Mouse (Mus musculus) lung, postnatal 10 days (tissue): ENCODE data around the gene Rwdd3.

Source experiments
- DNase-seq: peaks from one replicate; pipeline ENCODE4 v3.0.0; 2021

Rwdd3 gene

GRCm38 (mm10) chr3:121171243-121171871, at the start of gene Rwdd3:
Gene Rwdd3, minus strand, starts transcription at chr3:121171695.
- peak; percentile 92 for DNase-seq

GRCm38 (mm10) chr3:121217011-121217410, 45.5 kb upstream of the Rwdd3 start:
- no peak for DNase-seq

- DNase-seq: no peak
These were observed 42.0 kb upstream of the Rwdd3 start for GRCm38 (mm10) chr3:121213501-121213900.

- no peak for DNase-seq
These were observed 40.7 kb upstream of the Rwdd3 start for GRCm38 (mm10) chr3:121212156-121212555.

GRCm38 (mm10) chr3:121208994-121209393, 37.5 kb upstream of the Rwdd3 start:
- DNase-seq: no peak

- DNase-seq: no peak
These were observed 34.8 kb upstream of the Rwdd3 start for GRCm38 (mm10) chr3:121206202-121206882.

- no peak for DNase-seq
These were observed 31.1 kb upstream of the Rwdd3 start for GRCm38 (mm10) chr3:121202638-121203037.

GRCm38 (mm10) chr3:121201012-121201747, 29.7 kb upstream of the Rwdd3 start:
- no peak for DNase-seq

- peak; percentile 19 for DNase-seq
These were observed 17.7 kb upstream of the Rwdd3 start for GRCm38 (mm10) chr3:121189199-121189598.

GRCm38 (mm10) chr3:121187510-121187909, 16.0 kb upstream of the Rwdd3 start:
- no peak for DNase-seq

GRCm38 (mm10) chr3:121186925-121187324, 15.4 kb upstream of the Rwdd3 start:
- peak; percentile 33 for DNase-seq

GRCm38 (mm10) chr3:121185197-121185596, 13.7 kb upstream of the Rwdd3 start:
- DNase-seq: no peak

- no peak for DNase-seq
These were observed 4.5 kb upstream of the Rwdd3 start for GRCm38 (mm10) chr3:121176011-121176410.

GRCm38 (mm10) chr3:121174248-121174945, 2.9 kb upstream of the Rwdd3 start:
- DNase-seq: no peak

GRCm38 (mm10) chr3:121172718-121173117, 1.2 kb upstream of the Rwdd3 start:
- no peak for DNase-seq

- no peak for DNase-seq
These were observed 374 bp upstream of the Rwdd3 start for GRCm38 (mm10) chr3:121171872-121172265.

GRCm38 (mm10) chr3:121170631-121171030, 864 bp downstream of the Rwdd3 start:
- DNase-seq: no peak

GRCm38 (mm10) chr3:121169092-121169942, 2.2 kb downstream of the Rwdd3 start:
- no peak for DNase-seq

- no peak for DNase-seq
These were observed 2.9 kb downstream of the Rwdd3 start for GRCm38 (mm10) chr3:121168581-121168980.

- DNase-seq: peak; percentile 77
These were observed 8.2 kb downstream of the Rwdd3 start for GRCm38 (mm10) chr3:121163271-121163819.

GRCm38 (mm10) chr3:121161661-121162060, 9.8 kb downstream of the Rwdd3 start:
- peak; percentile 7 for DNase-seq

- no peak for DNase-seq
These were observed 11.1 kb downstream of the Rwdd3 start for GRCm38 (mm10) chr3:121160424-121160823.
